Mouse (Mus musculus) myocyte (in vitro differentiated cells): Measurements from ENCODE around the gene Gm20379.

Experiments
- CEBPB ChIP-seq: IDR thresholded peaks from 2 replicates; pipeline ENCODE4 v1.6.1; 2011; ENCODE audit warnings: mild to moderate bottlenecking, moderate library complexity; ENCODE audit not compliant: poor library complexity, insufficient read depth, severe bottlenecking
- E2F4 ChIP-seq: IDR thresholded peaks from one replicate; pipeline ENCODE4 v1.6.1; 2011; ENCODE audit warnings: mild to moderate bottlenecking, control low read depth, moderate library complexity; ENCODE audit not compliant: insufficient read depth
- MAX ChIP-seq: IDR thresholded peaks from one replicate; pipeline ENCODE4 v1.6.1; 2011; ENCODE audit warnings: low read depth, mild to moderate bottlenecking, control low read depth
- MYOD1 ChIP-seq, 3 experiments: IDR thresholded peaks; one replicate each; pipeline ENCODE4 v1.6.1; 2011; ENCODE audit warnings: control low read depth in 2 of 3, low read depth in 2 of 3, mild to moderate bottlenecking in 2 of 3, moderate library complexity in 1 of 3; ENCODE audit not compliant: insufficient read length in 2 of 3, control insufficient read depth in 1 of 3
- MYOG ChIP-seq, 3 experiments: IDR thresholded peaks; one replicate each; pipeline ENCODE4 v1.6.1; 2011; ENCODE audit warnings: control low read depth in 2 of 3, low read depth in 2 of 3, mild to moderate bottlenecking in 2 of 3; ENCODE audit not compliant: insufficient read length in 2 of 3, control insufficient read depth in 1 of 3, insufficient read depth in 1 of 3
- POLR2A ChIP-seq: IDR thresholded peaks from one replicate; pipeline ENCODE4 v1.6.1; 2011; ENCODE audit warnings: low read depth, mild to moderate bottlenecking, control low read depth, moderate library complexity; ENCODE audit not compliant: insufficient read length
- POLR2AphosphoS2 ChIP-seq: IDR thresholded peaks from one replicate; pipeline ENCODE4 v1.6.1; 2011; ENCODE audit warnings: low read depth, control low read depth; ENCODE audit not compliant: insufficient read length
- SRF ChIP-seq: IDR thresholded peaks from one replicate; pipeline ENCODE4 v1.6.1; 2011; ENCODE audit warnings: low read depth; ENCODE audit not compliant: control insufficient read depth, insufficient read length
- TCF12 ChIP-seq: IDR thresholded peaks from one replicate; pipeline ENCODE4 v1.6.1; 2011; ENCODE audit warnings: mild to moderate bottlenecking, control low read depth; ENCODE audit not compliant: poor library complexity, insufficient read depth, severe bottlenecking
- TCF3 ChIP-seq: IDR thresholded peaks from one replicate; pipeline ENCODE4 v1.6.1; 2011; ENCODE audit warnings: low read depth, control low read depth; ENCODE audit not compliant: insufficient read length
- USF1 ChIP-seq: IDR thresholded peaks from one replicate; pipeline ENCODE4 v1.6.1; 2011; ENCODE audit warnings: low read depth, mild to moderate bottlenecking, control low read depth, moderate library complexity

GRCm38 (mm10) chr13:92261329-92261728 is 44.5 kb upstream of the Gm20379 start:
- TF ChIP-seq POLR2AphosphoS2 (no peak), MAX (no peak), POLR2A (no peak), TCF12 (no peak), E2F4 (no peak), CEBPB (no peak), USF1 (no peak), MYOD1 (IDR thresholded peaks at IDR 0.05; ENCODE audit: control insufficient read depth in 1 of 3, insufficient read length in 2 of 3, low read depth in 2 of 3) (no peak), TCF3 (no peak), MYOG (IDR thresholded peaks at IDR 0.05; ENCODE audit: control insufficient read depth in 1 of 3, insufficient read depth in 1 of 3, insufficient read length in 2 of 3, low read depth in 2 of 3) (no peak), SRF (no peak)
